Mouse (Mus musculus) heart, embryonic 12.5 days (tissue): ENCODE results near the gene BC035044. TPM values are rescaled to one million over a fixed set of nuclear protein-coding genes. Genes with fewer than 3 reads are reported as not detected.
"Not testable (repeated sequence)": the region's sequence is repeated elsewhere in the genome, so short reads cannot be mapped to it uniquely, and the experiment has no call there.

ENCODE experiments used
- ATAC-seq: fragments of 200-750 bp; cut with Nextera tagmentation; 2 replicates; pipeline ENCODE4 v1.8.0; 2017; ENCODE audit warnings: moderate TSS enrichment, moderate library complexity; ENCODE audit not compliant: insufficient number of reproducible peaks, low FRiP score
- H3K27ac ChIP-seq: fragments of 300-500 bp; sonication (generic); 2 replicates; pipeline ENCODE4 v1.5.1; 2016; ENCODE audit warnings: mild to moderate bottlenecking, moderate library complexity; ENCODE audit not compliant: poor library complexity, severe bottlenecking
- H3K27me3 ChIP-seq: fragments of 300-500 bp; sonication (generic); replicated peaks from 2 replicates; pipeline ENCODE4 v1.6.1; 2016; ENCODE audit warnings: mild to moderate bottlenecking, moderate library complexity
- H3K36me3 ChIP-seq: fragments of 300-500 bp; sonication (generic); 2 replicates; pipeline ENCODE4 v1.6.1; 2016; ENCODE audit warnings: mild to moderate bottlenecking, moderate library complexity
- H3K4me1 ChIP-seq: fragments of 300-500 bp; sonication (generic); replicated peaks from 2 replicates; pipeline ENCODE4 v1.6.1; 2016; ENCODE audit warnings: mild to moderate bottlenecking
- H3K4me2 ChIP-seq: fragments of 300-500 bp; sonication (generic); 2 replicates; pipeline ENCODE4 v1.6.1; 2016; ENCODE audit warnings: mild to moderate bottlenecking, moderate library complexity
- H3K4me3 ChIP-seq: fragments of 300-500 bp; sonication (generic); 2 replicates; pipeline ENCODE4 v1.5.1; 2016; ENCODE audit warnings: mild to moderate bottlenecking
- H3K9ac ChIP-seq: fragments of 300-500 bp; sonication (generic); 2 replicates; pipeline ENCODE4 v1.6.1; 2016; ENCODE audit warnings: mild to moderate bottlenecking, moderate library complexity
- H3K9me3 ChIP-seq: fragments of 300-500 bp; sonication (generic); replicated peaks from 2 replicates; pipeline ENCODE4 v1.6.1; 2016; ENCODE audit warnings: mild to moderate bottlenecking, moderate library complexity
- WGBS: fragments of 180-500 bp; shearing (Covaris S2); methylation state at CpG from one replicate; pipeline ENCODE4 v1.1.7; 2016; 5-methylcytosine and 5-hydroxymethylcytosine counted together
- microRNA-seq: library from miRNA; unstranded; fragments of <30 nt; microRNA quantifications from one replicate; pipeline ENCODE4, GENCODE M21; 2017
- polyA plus RNA-seq: library from polyadenylated mRNA; unstranded; fragments of >200 nt; fragmentation: Nextera tagmentation; extraction: Ambion mirVana; gene quantifications from 2 replicates; pipeline ENCODE4 v1.2.1, GENCODE M21; 2016

Gene BC035044
- polyA plus RNA-seq, 1 experiment from 2014 or later: 0.68 TPM

GRCm38 (mm10) chr6:128799144-128799895 lies 91.6 kb downstream of the BC035044 start:
- under 1% methylated on average over 49 of the region's 49 CpGs for WGBS
- peak overlapping the region; percentile 81 for H3K9ac ChIP-seq
- H3K4me3 ChIP-seq: peak overlapping the region; percentile 63
- H3K27ac ChIP-seq: peak overlapping the region; percentile 66
- peaks cover 11% of the 10 kb centered on the region; the same call in 1 of the 2 replicates for H3K4me1 ChIP-seq
- H3K4me2 ChIP-seq: peak overlapping the region; percentile 66
- peak; percentile 82 for ATAC-seq
- H3K9me3 ChIP-seq, H3K27me3 ChIP-seq, H3K36me3 ChIP-seq: not testable (repeated sequence)

Small RNAs within 50 kb of the gene (microRNA-seq; reads per million reads assigned to microRNA genes)
- gene Gm27336: not detected

Other genes starting within 250 kb of the BC035044 start
- gene Clec2h, start 228.7 kb downstream of the BC035044 start, polyA plus RNA-seq: 0.18 TPM in 1 of 2 replicates, not detected in the other
- not detected in 2 replicates for gene Klrb1, start 168.1 kb downstream of the BC035044 start, polyA plus RNA-seq
- gene Klrb1c, start 101.9 kb downstream of the BC035044 start, polyA plus RNA-seq: not detected in 2 replicates
- not detected in 2 replicates for gene Gm44511, start 64.8 kb downstream of the BC035044 start, polyA plus RNA-seq
- gene Klrb1b, start 64.8 kb downstream of the BC035044 start, polyA plus RNA-seq: not detected in 2 replicates
- not detected in 2 replicates for gene Clec2i, start 3.5 kb downstream of the BC035044 start, polyA plus RNA-seq
- not detected in 2 replicates for gene Clec2g, start 43.3 kb upstream of the BC035044 start, polyA plus RNA-seq
- not detected in 2 replicates for gene Klrb1f, start 154.8 kb upstream of the BC035044 start, polyA plus RNA-seq
- not detected in 2 replicates for gene Clec2e, start 209.8 kb upstream of the BC035044 start, polyA plus RNA-seq